Mouse (Mus musculus) kidney, adult 2 months (tissue): ENCODE results near the gene Fbxo47.

Source experiments
- CTCF ChIP-seq: fragments of 200-500 bp; conservative IDR thresholded peaks from 2 replicates; pipeline ENCODE4 v1.5.1; 2011; ENCODE audit warnings: low read depth, mild to moderate bottlenecking, control low read depth, low read length, moderate library complexity, mixed read lengths; ENCODE audit not compliant: insufficient read depth, insufficient read length
- POLR2A ChIP-seq: fragments of 200-500 bp; IDR thresholded peaks from one replicate; pipeline ENCODE4 v1.6.1; 2011; ENCODE audit warnings: low read depth, low read length, control low read depth

GRCm38 (mm10) chr11:97825295-97825694 lies 58.7 kb downstream of the Fbxo47 start:
- TF ChIP-seq POLR2A, result no peak
- TF ChIP-seq CTCF, result no peak
